Mouse (Mus musculus): ENCODE data around the gene Olfr1261. TPM values are rescaled to one million over a fixed set of nuclear protein-coding genes. Genes with fewer than 3 reads are reported as not detected.

The Olfr1261 gene
- polyA plus RNA-seq (2015; fragmentation: Nextera tagmentation; extraction: Ambion mirVana), result not detected in 2 replicates

- no peaks in the 10 kb centered on the region for H3K9me3 ChIP-seq
- H3K27ac ChIP-seq, result no peak within 1 kb of the TSS
- ATAC-seq (replicated peaks), result no peak
- no peaks in the 10 kb centered on the region for H3K27me3 ChIP-seq (replicated peaks)
- H3K4me3 ChIP-seq, result no peak within 1 kb of the TSS
- H3K4me1 ChIP-seq, result no peaks in the 10 kb centered on the region
- no peak within 1 kb of the TSS for H3K4me2 ChIP-seq
- H3K36me3 ChIP-seq (replicated peaks), result no peaks in the 10 kb centered on the region
- H3K9ac ChIP-seq, result no peak within 1 kb of the TSS
These were observed at the start of gene Olfr1261 for GRCm38 (mm10) chr2:89990921-89991320. TSS of gene Olfr1261 (plus strand) at chr2:89991221.

- WGBS, result 88% methylated on average over 5 of the region's 5 CpGs
- Histone ChIP-seq H3K4me3 (no peak within 1 kb of the TSS), H3K27me3 (replicated peaks) (no peaks in the 10 kb centered on the region), H3K9me3 (no peaks in the 10 kb centered on the region), H3K27ac (no peak within 1 kb of the TSS), H3K9ac (no peak within 1 kb of the TSS), H3K4me2 (no peak within 1 kb of the TSS), H3K36me3 (replicated peaks) (no peaks in the 10 kb centered on the region), H3K4me1 (no peaks in the 10 kb centered on the region)
- no peak for ATAC-seq (replicated peaks)
These were observed 42.5 kb upstream of the Olfr1261 start, which contains the start of gene Olfr1259 for GRCm38 (mm10) chr2:89948564-89948963. TSS of gene Olfr1259 (minus strand) at chr2:89948664.

GRCm38 (mm10) chr2:89974184-89974583 lies 16.8 kb upstream of the Olfr1261 start, which contains the start of gene Olfr1260:
TSS of gene Olfr1260 (plus strand) at chr2:89974340.
- Histone ChIP-seq H3K27me3 (replicated peaks) (no peaks in the 10 kb centered on the region), H3K4me1 (no peaks in the 10 kb centered on the region), H3K9ac (no peak within 1 kb of the TSS), H3K36me3 (replicated peaks) (no peaks in the 10 kb centered on the region), H3K4me2 (no peak within 1 kb of the TSS), H3K4me3 (no peak within 1 kb of the TSS), H3K9me3 (no peaks in the 10 kb centered on the region), H3K27ac (no peak within 1 kb of the TSS)
- 73% methylated on average over 2 of the region's 2 CpGs for WGBS
- no peak for ATAC-seq (replicated peaks)

DNA sequence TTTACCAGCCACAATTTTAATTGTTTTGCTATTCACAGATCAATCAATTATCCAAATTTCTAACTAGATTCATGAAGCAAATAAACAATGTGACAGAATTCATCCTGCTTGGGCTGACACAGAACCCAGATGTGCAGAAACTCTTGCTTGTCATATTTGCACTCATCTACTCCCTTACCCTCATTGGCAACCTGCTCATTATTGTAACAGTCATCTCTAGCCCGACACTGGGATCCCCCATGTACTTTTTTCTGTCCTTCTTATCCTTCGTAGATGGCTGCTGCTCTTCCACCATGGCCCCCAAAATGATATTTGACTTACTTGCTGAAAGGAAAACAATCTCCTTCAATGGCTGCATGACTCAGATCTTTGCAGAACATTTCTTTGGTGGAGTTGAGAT lies 13.3 kb upstream of the Olfr1261 start:
- H3K4me2 ChIP-seq, result no peak overlapping the region
- 90% methylated on average over 2 of the region's 2 CpGs for WGBS
- H3K4me3 ChIP-seq, result no peak overlapping the region
- no peaks in the 10 kb centered on the region for H3K4me1 ChIP-seq
- no peak overlapping the region for H3K9ac ChIP-seq
- ATAC-seq (replicated peaks), result no peak
- H3K27ac ChIP-seq, result no peak overlapping the region
- no peaks in the 10 kb centered on the region for H3K9me3 ChIP-seq
- H3K27me3 ChIP-seq (replicated peaks), result no peaks in the 10 kb centered on the region
- no peaks in the 10 kb centered on the region for H3K36me3 ChIP-seq (replicated peaks)

- Histone ChIP-seq H3K9me3 (no peaks in the 10 kb centered on the region), H3K36me3 (replicated peaks) (no peaks in the 10 kb centered on the region), H3K4me1 (no peaks in the 10 kb centered on the region), H3K27me3 (replicated peaks) (no peaks in the 10 kb centered on the region), H3K4me2 (no peak within 1 kb of the TSS), H3K27ac (no peak within 1 kb of the TSS), H3K9ac (no peak within 1 kb of the TSS), H3K4me3 (no peak within 1 kb of the TSS)
- ATAC-seq (replicated peaks), result no peak
These were observed 8.8 kb downstream of the Olfr1261 start, which contains the start of gene Olfr1262 for GRCm38 (mm10) chr2:89999845-90000244. TSS of gene Olfr1262 (plus strand) at chr2:90000145.

GRCm38 (mm10) chr2:90011831-90012230 lies 20.8 kb downstream of the Olfr1261 start, which contains the start of gene Olfr1263:
TSS of gene Olfr1263 (plus strand) at chr2:90012131.
- Histone ChIP-seq H3K27me3 (replicated peaks) (no peaks in the 10 kb centered on the region), H3K4me1 (no peaks in the 10 kb centered on the region), H3K4me3 (no peak within 1 kb of the TSS), H3K9me3 (no peaks in the 10 kb centered on the region), H3K27ac (no peak within 1 kb of the TSS), H3K36me3 (replicated peaks) (no peaks in the 10 kb centered on the region), H3K4me2 (no peak within 1 kb of the TSS), H3K9ac (no peak within 1 kb of the TSS)
- WGBS, result 85% methylated on average over 2 of the region's 2 CpGs
- no peak for ATAC-seq (replicated peaks)

GRCm38 (mm10) chr2:90025477-90025876 lies 34.5 kb downstream of the Olfr1261 start, which contains the start of gene Olfr1264:
TSS of gene Olfr1264 (minus strand) at chr2:90025577.
- no peak within 1 kb of the TSS for H3K4me2 ChIP-seq
- no peaks in the 10 kb centered on the region for H3K9me3 ChIP-seq
- H3K36me3 ChIP-seq (replicated peaks), result no peaks in the 10 kb centered on the region
- H3K9ac ChIP-seq, result no peak within 1 kb of the TSS
- H3K27ac ChIP-seq, result no peak within 1 kb of the TSS
- H3K4me3 ChIP-seq, result no peak within 1 kb of the TSS
- 75% methylated on average over 2 of the region's 2 CpGs for WGBS
- no peaks in the 10 kb centered on the region for H3K27me3 ChIP-seq (replicated peaks)
- no peak for ATAC-seq (replicated peaks)
- no peaks in the 10 kb centered on the region for H3K4me1 ChIP-seq

- ATAC-seq (replicated peaks), result no peak
- no peak within 1 kb of the TSS for H3K9ac ChIP-seq
These were observed 44.0 kb downstream of the Olfr1261 start, which contains the start of gene Olfr1265 for GRCm38 (mm10) chr2:90035037-90035436. TSS of gene Olfr1265 (plus strand) at chr2:90035337.

More at GRCm38 (mm10) chr2:90035037-90035436, 44.0 kb downstream of the Olfr1261 start, which contains the start of gene Olfr1265:
- Histone ChIP-seq H3K4me3 (no peak within 1 kb of the TSS), H3K4me2 (no peak within 1 kb of the TSS), H3K9me3 (no peaks in the 10 kb centered on the region), H3K4me1 (no peaks in the 10 kb centered on the region), H3K36me3 (replicated peaks) (no peaks in the 10 kb centered on the region), H3K27me3 (replicated peaks) (no peaks in the 10 kb centered on the region), H3K27ac (no peak within 1 kb of the TSS)

Other genes starting within 250 kb of the Olfr1261 start
- gene Olfr1253, start 234.1 kb upstream of the Olfr1261 start, polyA plus RNA-seq (2015; fragmentation: Nextera tagmentation; extraction: Ambion mirVana), result not detected in 2 replicates
- not detected in 2 replicates for gene Olfr1254, start 197.6 kb upstream of the Olfr1261 start, polyA plus RNA-seq (2015; fragmentation: Nextera tagmentation; extraction: Ambion mirVana)
- not detected in 2 replicates for gene Olfr1255, start 179.2 kb upstream of the Olfr1261 start, polyA plus RNA-seq (2015; fragmentation: Nextera tagmentation; extraction: Ambion mirVana)
- not detected in 2 replicates for gene Olfr1256, start 149.7 kb upstream of the Olfr1261 start, polyA plus RNA-seq (2015; fragmentation: Nextera tagmentation; extraction: Ambion mirVana)
- not detected in 2 replicates for gene Olfr48, start 143.0 kb upstream of the Olfr1261 start, polyA plus RNA-seq (2015; fragmentation: Nextera tagmentation; extraction: Ambion mirVana)
- not detected in 2 replicates for gene Olfr1257, start 112.8 kb upstream of the Olfr1261 start, polyA plus RNA-seq (2015; fragmentation: Nextera tagmentation; extraction: Ambion mirVana)
- not detected in 2 replicates for gene Olfr1258, start 63.9 kb upstream of the Olfr1261 start, polyA plus RNA-seq (2015; fragmentation: Nextera tagmentation; extraction: Ambion mirVana)
- gene Olfr1259, start 42.6 kb upstream of the Olfr1261 start, polyA plus RNA-seq (2015; fragmentation: Nextera tagmentation; extraction: Ambion mirVana), result not detected in 2 replicates
- gene Olfr1260, start 16.9 kb upstream of the Olfr1261 start, polyA plus RNA-seq (2015; fragmentation: Nextera tagmentation; extraction: Ambion mirVana), result not detected in 2 replicates
- gene Olfr1262, start 8.9 kb downstream of the Olfr1261 start, polyA plus RNA-seq (2015; fragmentation: Nextera tagmentation; extraction: Ambion mirVana), result not detected in 2 replicates
- not detected in 2 replicates for gene Olfr1263, start 20.9 kb downstream of the Olfr1261 start, polyA plus RNA-seq (2015; fragmentation: Nextera tagmentation; extraction: Ambion mirVana)
- gene Olfr1264, start 34.4 kb downstream of the Olfr1261 start, polyA plus RNA-seq (2015; fragmentation: Nextera tagmentation; extraction: Ambion mirVana), result not detected in 2 replicates
- gene Olfr1265, start 44.1 kb downstream of the Olfr1261 start, polyA plus RNA-seq (2015; fragmentation: Nextera tagmentation; extraction: Ambion mirVana), result not detected in 2 replicates
- gene Olfr140, start 72.4 kb downstream of the Olfr1261 start, polyA plus RNA-seq (2015; fragmentation: Nextera tagmentation; extraction: Ambion mirVana), result not detected in 2 replicates
- gene Olfr1269, start 130.2 kb downstream of the Olfr1261 start, polyA plus RNA-seq (2015; fragmentation: Nextera tagmentation; extraction: Ambion mirVana), result not detected in 2 replicates
- gene Olfr32, start 151.1 kb downstream of the Olfr1261 start, polyA plus RNA-seq (2015; fragmentation: Nextera tagmentation; extraction: Ambion mirVana), result not detected in 2 replicates
- gene Olfr1270, start 161.9 kb downstream of the Olfr1261 start, polyA plus RNA-seq (2015; fragmentation: Nextera tagmentation; extraction: Ambion mirVana), result not detected in 2 replicates
- not detected in 2 replicates for gene Olfr1506, start 233.3 kb downstream of the Olfr1261 start, polyA plus RNA-seq (2015; fragmentation: Nextera tagmentation; extraction: Ambion mirVana)